Comparison of ENCODE assay signal across 26 mouse cellular contexts in the genomic region with DNA sequence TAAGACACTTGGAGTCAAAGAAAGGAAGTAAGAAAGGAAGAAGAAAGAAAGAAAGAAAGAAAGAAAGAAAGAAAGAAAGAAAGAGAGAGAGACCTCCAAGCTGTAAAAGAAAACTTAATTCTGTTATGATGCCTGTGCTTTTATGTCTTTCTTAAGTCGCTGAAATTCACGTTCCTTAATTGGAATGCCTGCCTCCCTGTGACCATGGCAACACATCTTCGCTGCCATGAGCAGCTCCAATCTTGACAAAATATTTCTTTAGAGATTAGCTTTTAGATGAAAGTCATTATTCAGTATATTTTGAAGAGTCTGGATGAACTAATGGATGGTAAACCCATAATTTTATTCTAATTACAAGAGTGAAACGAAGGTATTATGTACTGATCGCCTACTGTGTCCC.
DNase-seq lines count a peak whose midpoint lies in the region; ATAC-seq and TF ChIP-seq lines count a peak whose summit lies in the region.
"Had no signal": no experiment of that assay in that cellular context is flagged by ENCODE, and none has a peak within 500 bp of the region (broad histone marks: within the 10 kb centered on the region; RNA-seq: fewer than 3 reads in every experiment).

No protein-coding gene starts in this region.

- ATAC-seq in forebrain, embryonic 14.5 days, result no peak
- no peak for ATAC-seq in forebrain, embryonic 12.5 days (ENCODE audit: low FRiP score)
- no peak for ATAC-seq in forebrain, embryonic 16.5 days
- no peak for ATAC-seq in forebrain, embryonic 11.5 days (replicated peaks; ENCODE audit: low FRiP score)
- no peak for ATAC-seq in hindbrain, postnatal 0 days
- no peak for ATAC-seq in hindbrain, embryonic 13.5 days (ENCODE audit: low FRiP score)
- ATAC-seq: activated CD4-positive, CD25-positive, alpha-beta regulatory T cell, adult 4 months; CD4-positive, CD25-positive, alpha-beta regulatory T cell, adult 4 months; Patski had no signal

- H3K9me3 ChIP-seq in forebrain, embryonic 14.5 days (replicated peaks; ENCODE audit: control insufficient read depth, low read length), result no peaks in the 10 kb centered on the region
- H3K9me3 ChIP-seq in forebrain, embryonic 12.5 days, result no peaks in the 10 kb centered on the region
- H3K9me3 ChIP-seq in forebrain, embryonic 16.5 days (ENCODE audit: control insufficient read depth, low read length), result no peaks in the 10 kb centered on the region
- H3K9me3 ChIP-seq in forebrain, embryonic 11.5 days (ENCODE audit: control insufficient read depth, low read length), result no peaks in the 10 kb centered on the region
- no peaks in the 10 kb centered on the region for H3K9me3 ChIP-seq in hindbrain, postnatal 0 days (ENCODE audit: low read length)
- H3K9me3 ChIP-seq in hindbrain, embryonic 13.5 days, result no peaks in the 10 kb centered on the region
- H3K9me3 ChIP-seq: embryonic facial prominence, embryonic 13.5 days; embryonic facial prominence, embryonic 15.5 days; G1E had no signal

- 42% methylated on average over 5 of the region's 5 CpGs for WGBS in forebrain, embryonic 14.5 days
- 62% methylated on average over 5 of the region's 5 CpGs for WGBS in forebrain, embryonic 12.5 days
- WGBS in forebrain, embryonic 16.5 days, result 36% methylated on average over 5 of the region's 5 CpGs
- WGBS in forebrain, embryonic 11.5 days, result 76% methylated on average over 5 of the region's 5 CpGs
- 52% methylated on average over 5 of the region's 5 CpGs for WGBS in hindbrain, postnatal 0 days
- 77% methylated on average over 5 of the region's 5 CpGs for WGBS in hindbrain, embryonic 13.5 days

- H3K36me3 ChIP-seq in forebrain, embryonic 14.5 days (ENCODE audit: control insufficient read depth, insufficient read depth, low read length), result no peaks in the 10 kb centered on the region
- H3K36me3 ChIP-seq in forebrain, embryonic 12.5 days (replicated peaks), result no peaks in the 10 kb centered on the region
- H3K36me3 ChIP-seq in forebrain, embryonic 16.5 days (ENCODE audit: control insufficient read depth, insufficient read depth), result no peaks in the 10 kb centered on the region
- H3K36me3 ChIP-seq in forebrain, embryonic 11.5 days (ENCODE audit: control insufficient read depth, insufficient read depth, low read length), result no peaks in the 10 kb centered on the region
- H3K36me3 ChIP-seq in hindbrain, postnatal 0 days (ENCODE audit: insufficient read depth, low read length), result no peaks in the 10 kb centered on the region
- no peaks in the 10 kb centered on the region for H3K36me3 ChIP-seq in hindbrain, embryonic 13.5 days
- H3K36me3 ChIP-seq: embryonic facial prominence, embryonic 13.5 days; embryonic facial prominence, embryonic 15.5 days; G1E had no signal

- H3K27me3 ChIP-seq in forebrain, embryonic 14.5 days (replicated peaks; ENCODE audit: control insufficient read depth, insufficient read depth, low read length), result no peaks in the 10 kb centered on the region
- no peaks in the 10 kb centered on the region for H3K27me3 ChIP-seq in forebrain, embryonic 12.5 days
- H3K27me3 ChIP-seq in forebrain, embryonic 16.5 days (replicated peaks; ENCODE audit: control insufficient read depth, insufficient read depth, low read length), result no peaks in the 10 kb centered on the region
- H3K27me3 ChIP-seq in forebrain, embryonic 11.5 days (ENCODE audit: control insufficient read depth, insufficient read depth, low read length), result no peaks in the 10 kb centered on the region
- H3K27me3 ChIP-seq in hindbrain, postnatal 0 days (ENCODE audit: insufficient read depth, low read length), result no peaks in the 10 kb centered on the region
- no peaks in the 10 kb centered on the region for H3K27me3 ChIP-seq in hindbrain, embryonic 13.5 days
- H3K27me3 ChIP-seq: CH12.LX; embryonic facial prominence, embryonic 13.5 days; embryonic facial prominence, embryonic 15.5 days; Patski had no signal

- no peak overlapping the region for H3K4me3 ChIP-seq in forebrain, embryonic 14.5 days (ENCODE audit: low read depth, low read length)
- no peak overlapping the region for H3K4me3 ChIP-seq in forebrain, embryonic 12.5 days (replicated peaks)
- no peak overlapping the region for H3K4me3 ChIP-seq in forebrain, embryonic 16.5 days (replicated peaks; ENCODE audit: low read length)
- no peak overlapping the region for H3K4me3 ChIP-seq in forebrain, embryonic 11.5 days (ENCODE audit: low read depth, low read length)
- no peak overlapping the region for H3K4me3 ChIP-seq in hindbrain, postnatal 0 days (ENCODE audit: low read length)
- H3K4me3 ChIP-seq in hindbrain, embryonic 13.5 days, result no peak overlapping the region
- H3K4me3 ChIP-seq: embryonic facial prominence, embryonic 13.5 days; embryonic facial prominence, embryonic 15.5 days; erythroblast, embryonic 14.5 days had no signal

- no peak overlapping the region for H3K9ac ChIP-seq in forebrain, embryonic 14.5 days (ENCODE audit: low read length)
- no peak overlapping the region for H3K9ac ChIP-seq in forebrain, embryonic 12.5 days
- no peak overlapping the region for H3K9ac ChIP-seq in forebrain, embryonic 16.5 days (replicated peaks; ENCODE audit: low read depth, low read length)
- no peak overlapping the region for H3K9ac ChIP-seq in forebrain, embryonic 11.5 days (ENCODE audit: low read length)
- no peak overlapping the region for H3K9ac ChIP-seq in hindbrain, postnatal 0 days (replicated peaks; ENCODE audit: low read length)
- H3K9ac ChIP-seq in hindbrain, embryonic 13.5 days, result no peak overlapping the region
- H3K9ac ChIP-seq: embryonic facial prominence, embryonic 13.5 days; embryonic facial prominence, embryonic 15.5 days had no signal

- no peak for TF ChIP-seq CTCF in hindbrain, postnatal 0 days (IDR thresholded peaks at IDR 0.05; ENCODE audit: low read depth)

- no peaks in the 10 kb centered on the region for H3K4me1 ChIP-seq in forebrain, embryonic 14.5 days (ENCODE audit: control insufficient read depth, insufficient read depth, low read length)
- H3K4me1 ChIP-seq in forebrain, embryonic 12.5 days, result peaks cover 7% of the 10 kb centered on the region; the same call in 1 of the 2 replicates
- peaks cover 14% of the 10 kb centered on the region for H3K4me1 ChIP-seq in forebrain, embryonic 16.5 days (replicated peaks; ENCODE audit: control insufficient read depth, insufficient read depth, low read length)
- no peaks in the 10 kb centered on the region for H3K4me1 ChIP-seq in forebrain, embryonic 11.5 days (replicated peaks; ENCODE audit: control insufficient read depth, insufficient read depth, low read length)
- H3K4me1 ChIP-seq in hindbrain, postnatal 0 days (ENCODE audit: insufficient read depth, low read length), result no peaks in the 10 kb centered on the region
- H3K4me1 ChIP-seq in hindbrain, embryonic 13.5 days (replicated peaks), result peaks cover 7% of the 10 kb centered on the region

- DNase-seq in forebrain, embryonic 14.5 days (ENCODE audit: low spot score), result peak; percentile 53
- DNase-seq in forebrain, embryonic 11.5 days (ENCODE audit: low spot score), result no peak
- DNase-seq in hindbrain, postnatal 0 days (ENCODE audit: low spot score), result peak; percentile 17
- DNase-seq in brain, adult 2 months (ENCODE audit: low read depth, low spot score), result peak; percentile 49
- no peak for DNase-seq in adrenal gland, adult 8-10 months
- DNase-seq: adrenal gland, postnatal 10 days; adrenal gland, postnatal 25 days; B cell, adult 2 months; cerebellum, adult 11 months; cerebellum, adult 18-20 months; cerebellum, adult 8-10 months; cerebellum, adult 9-11 months; cerebellum, postnatal 14 days; cerebellum, postnatal 36 days; embryo, embryonic 11 days had no signal

- H3K4me2 ChIP-seq in forebrain, embryonic 14.5 days (ENCODE audit: low read length), result no peak overlapping the region
- H3K4me2 ChIP-seq in forebrain, embryonic 12.5 days, result no peak overlapping the region
- no peak overlapping the region for H3K4me2 ChIP-seq in forebrain, embryonic 16.5 days (ENCODE audit: low read length)
- H3K4me2 ChIP-seq in forebrain, embryonic 11.5 days (ENCODE audit: low read depth, low read length, severe bottlenecking), result no peak overlapping the region
- no peak overlapping the region for H3K4me2 ChIP-seq in hindbrain, postnatal 0 days (ENCODE audit: low read depth, low read length)
- H3K4me2 ChIP-seq in hindbrain, embryonic 13.5 days, result no peak overlapping the region
- H3K4me2 ChIP-seq: embryonic facial prominence, embryonic 13.5 days; embryonic facial prominence, embryonic 15.5 days had no signal

- H3K27ac ChIP-seq in forebrain, embryonic 14.5 days (ENCODE audit: low read depth, low read length), result no peak overlapping the region
- no peak overlapping the region for H3K27ac ChIP-seq in forebrain, embryonic 12.5 days
- H3K27ac ChIP-seq in forebrain, embryonic 16.5 days (ENCODE audit: low read length), result peak overlapping the region; percentile 44
- H3K27ac ChIP-seq in forebrain, embryonic 11.5 days (ENCODE audit: low read depth, low read length), result no peak overlapping the region
- H3K27ac ChIP-seq in hindbrain, postnatal 0 days, result no peak overlapping the region
- H3K27ac ChIP-seq in hindbrain, embryonic 13.5 days, result no peak overlapping the region
- H3K27ac ChIP-seq: embryonic facial prominence, embryonic 13.5 days; embryonic facial prominence, embryonic 15.5 days had no signal

Comparison
In these comparisons a context has a peak if more than half of its experiments do, and no peak if none do; other contexts are left out.
1. DNase-seq: peak in forebrain, embryonic 14.5 days (single experiment), hindbrain, postnatal 0 days (single experiment) and brain, adult 2 months (single experiment); none in forebrain, embryonic 11.5 days (single experiment) and adrenal gland, adult 8-10 months (single experiment).